Mouse (Mus musculus): ENCODE measurements at regions not wholly inside any gene's neighbourhood (a gene's known extent, or its start where the extent isn't known, plus 50 kb on each side); places are given as distances from the start of the nearest gene placed in this dataset.

DNA sequence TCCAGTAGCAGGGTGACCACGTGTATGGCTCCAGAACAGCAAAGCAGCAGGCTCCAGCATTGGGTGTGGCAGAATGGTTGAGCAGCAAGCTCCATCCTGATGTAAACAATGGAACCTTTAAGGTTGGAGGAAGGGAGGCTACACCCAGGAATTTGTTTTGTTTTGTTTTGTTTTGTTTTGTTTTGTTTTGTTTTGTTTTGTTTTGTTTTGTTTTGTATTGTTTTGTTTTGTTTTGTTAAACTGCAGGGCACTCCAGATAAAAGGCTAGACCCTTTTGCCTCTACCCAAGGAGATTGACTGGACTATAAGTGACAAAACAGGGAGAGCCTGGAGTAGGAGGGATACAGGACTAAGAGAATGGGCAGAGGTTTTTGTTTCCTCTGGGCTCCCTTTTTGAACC is 647.5 kb downstream of the Kcnj3 start:
- DNase-seq, result no peak

DNA sequence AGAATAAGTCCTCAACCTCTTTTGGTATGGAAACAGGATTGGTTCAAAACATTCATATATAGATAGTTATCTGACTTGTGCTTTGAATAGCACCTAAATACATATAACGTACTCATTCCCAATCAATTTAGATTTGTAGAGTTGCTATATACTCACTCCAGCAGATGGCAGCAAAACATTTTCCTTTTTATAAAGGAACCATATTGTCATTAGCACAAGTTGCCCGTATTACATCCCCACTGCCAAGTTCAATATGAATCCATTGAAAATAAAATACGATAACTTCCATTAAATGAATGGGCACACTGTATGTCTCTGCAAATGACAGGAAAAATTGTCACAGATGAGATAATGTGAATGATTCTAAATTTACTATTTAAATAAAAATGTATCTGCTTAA is 673.8 kb downstream of the Kcnj3 start:
- no peak for DNase-seq

DNA sequence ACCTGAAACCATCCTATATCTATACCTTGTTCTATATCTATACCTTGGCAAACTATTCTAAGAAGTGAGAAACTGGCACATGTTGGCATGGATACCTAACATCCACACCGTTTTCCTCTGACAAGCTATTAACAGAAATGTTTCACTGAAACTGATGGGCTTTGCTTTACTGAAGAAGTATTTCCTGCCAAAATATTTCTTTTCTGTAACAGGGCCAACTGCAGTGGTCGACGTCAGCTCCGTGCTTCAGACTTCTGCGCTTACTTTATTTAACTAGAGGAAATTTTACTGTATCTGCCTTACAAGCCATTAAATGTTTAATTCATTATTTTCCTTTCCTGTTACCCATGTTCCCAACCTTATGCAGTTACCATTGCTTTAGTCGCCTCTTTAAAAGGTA is 674.2 kb downstream of the Kcnj3 start:
- no peak for DNase-seq

DNA sequence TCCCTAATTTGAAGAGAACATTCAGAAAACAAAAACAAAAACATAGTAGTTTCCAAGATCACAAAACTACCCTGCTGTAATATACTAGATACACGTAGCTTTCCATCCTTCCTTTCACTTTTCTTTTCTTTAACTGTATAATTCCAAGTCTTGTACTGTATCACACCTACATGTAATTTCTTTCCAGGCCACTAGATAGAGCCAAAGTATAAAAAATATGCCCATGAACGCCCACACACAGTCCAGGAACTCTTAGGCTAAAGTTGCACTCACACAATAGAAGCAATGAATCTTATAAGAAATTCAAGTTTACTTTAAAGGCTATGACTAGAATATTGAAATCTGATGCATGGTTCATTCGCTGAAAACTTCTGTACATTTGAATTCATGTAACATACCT is 678.7 kb downstream of the Kcnj3 start:
- DNase-seq, result no peak

DNA sequence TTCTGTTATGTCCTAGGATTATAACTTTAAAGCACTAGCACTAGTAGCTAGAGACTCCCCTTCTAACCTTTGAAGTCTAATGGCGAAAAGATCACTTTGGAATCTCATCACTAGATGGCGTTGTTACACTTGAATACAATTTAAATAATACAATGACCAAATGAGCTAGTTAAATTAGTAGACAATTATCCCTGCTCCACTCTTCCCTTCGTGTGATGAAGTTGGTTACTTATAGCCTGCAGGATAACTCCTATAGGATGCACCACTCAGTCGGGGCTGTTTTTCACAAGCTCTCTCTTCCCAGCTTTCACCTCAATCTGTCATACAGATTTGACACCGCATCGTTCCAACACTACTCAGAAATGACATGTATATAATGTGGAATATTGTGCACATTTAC is 683.6 kb downstream of the Kcnj3 start:
- DNase-seq, result no peak

DNA sequence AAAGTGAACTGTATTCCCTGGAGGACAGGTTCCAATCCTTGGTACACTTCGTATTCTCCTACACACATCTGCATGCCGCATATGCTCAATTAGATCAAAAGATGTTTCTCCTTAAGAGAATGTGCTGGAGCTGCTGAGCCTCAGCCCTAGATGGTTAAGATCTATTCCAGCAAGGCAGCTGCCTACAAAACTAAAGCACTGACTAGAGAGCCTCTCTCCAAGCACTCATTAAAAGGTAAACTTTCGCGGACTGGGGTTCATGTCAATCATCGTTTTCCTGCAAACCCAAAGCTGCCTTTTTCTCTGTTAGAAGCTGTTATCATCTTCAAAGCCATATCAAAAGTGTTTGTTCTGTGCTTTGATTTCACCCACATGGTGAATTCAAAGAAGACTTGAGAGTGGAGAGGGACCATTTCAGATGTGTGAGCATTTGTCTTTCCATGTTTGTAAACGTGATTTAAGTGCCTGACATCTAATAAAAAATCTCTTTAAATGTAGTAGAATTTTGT is 711.4 kb downstream of the Kcnj3 start:
- no peak for DNase-seq

DNA sequence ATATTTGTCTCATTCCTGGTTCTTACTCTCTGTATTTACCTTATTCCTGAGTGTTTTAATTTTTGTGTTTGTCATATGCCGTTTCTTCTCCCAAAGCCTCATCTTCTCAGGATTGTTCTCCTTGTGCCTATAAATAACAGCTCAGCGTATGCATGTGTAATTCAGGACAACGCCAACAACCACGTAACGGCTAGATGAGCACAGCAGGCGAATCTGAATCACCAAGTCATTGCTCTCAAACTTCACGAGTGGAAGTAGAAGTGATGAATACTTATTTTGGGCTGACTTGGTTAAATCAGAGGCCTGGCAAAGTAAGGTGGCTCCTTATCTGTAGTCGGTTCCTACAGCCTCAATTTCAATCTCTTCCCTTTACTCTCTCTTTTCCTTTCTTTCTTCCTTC is 760.7 kb downstream of the Kcnj3 start:
- no peak for DNase-seq

DNA sequence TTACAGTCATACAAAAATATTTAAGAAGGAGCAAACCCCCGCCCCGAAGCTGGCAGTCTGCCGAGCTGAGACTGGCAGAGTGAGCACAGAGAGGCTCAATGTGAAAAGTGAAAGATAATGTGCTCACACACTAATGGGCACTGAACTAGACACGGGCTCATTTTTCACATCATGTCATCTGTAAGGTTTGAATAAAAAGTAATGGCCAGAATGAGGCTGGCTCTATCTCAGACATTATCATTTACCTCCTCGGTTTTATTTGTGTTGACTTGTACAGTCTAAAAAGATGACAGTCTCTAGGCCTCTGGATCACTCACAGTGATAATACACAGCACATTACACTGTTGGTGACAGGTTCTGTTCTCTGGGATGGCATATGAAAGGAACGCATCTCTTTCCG is 791.7 kb downstream of the Kcnj3 start:
- DNase-seq, result no peak

DNA sequence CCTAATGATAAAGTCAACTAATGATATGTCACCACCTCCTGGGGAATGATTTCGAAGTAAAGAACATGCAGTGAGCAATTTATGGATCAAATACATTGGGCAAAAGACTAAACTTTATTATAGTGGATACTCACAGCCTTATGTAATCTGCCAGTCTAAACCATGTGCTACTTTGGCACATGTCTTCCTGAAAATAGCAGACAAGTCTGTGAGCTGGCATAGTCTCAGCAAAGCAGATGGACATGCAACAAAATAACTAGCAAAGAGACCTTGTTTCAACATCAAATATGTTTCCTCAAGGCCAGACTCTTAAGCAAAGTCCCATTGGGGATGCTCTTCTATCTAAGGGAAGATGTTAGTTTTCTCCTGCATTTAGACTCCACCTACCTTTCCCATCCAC is 797.3 kb downstream of the Kcnj3 start:
- DNase-seq, result no peak

DNA sequence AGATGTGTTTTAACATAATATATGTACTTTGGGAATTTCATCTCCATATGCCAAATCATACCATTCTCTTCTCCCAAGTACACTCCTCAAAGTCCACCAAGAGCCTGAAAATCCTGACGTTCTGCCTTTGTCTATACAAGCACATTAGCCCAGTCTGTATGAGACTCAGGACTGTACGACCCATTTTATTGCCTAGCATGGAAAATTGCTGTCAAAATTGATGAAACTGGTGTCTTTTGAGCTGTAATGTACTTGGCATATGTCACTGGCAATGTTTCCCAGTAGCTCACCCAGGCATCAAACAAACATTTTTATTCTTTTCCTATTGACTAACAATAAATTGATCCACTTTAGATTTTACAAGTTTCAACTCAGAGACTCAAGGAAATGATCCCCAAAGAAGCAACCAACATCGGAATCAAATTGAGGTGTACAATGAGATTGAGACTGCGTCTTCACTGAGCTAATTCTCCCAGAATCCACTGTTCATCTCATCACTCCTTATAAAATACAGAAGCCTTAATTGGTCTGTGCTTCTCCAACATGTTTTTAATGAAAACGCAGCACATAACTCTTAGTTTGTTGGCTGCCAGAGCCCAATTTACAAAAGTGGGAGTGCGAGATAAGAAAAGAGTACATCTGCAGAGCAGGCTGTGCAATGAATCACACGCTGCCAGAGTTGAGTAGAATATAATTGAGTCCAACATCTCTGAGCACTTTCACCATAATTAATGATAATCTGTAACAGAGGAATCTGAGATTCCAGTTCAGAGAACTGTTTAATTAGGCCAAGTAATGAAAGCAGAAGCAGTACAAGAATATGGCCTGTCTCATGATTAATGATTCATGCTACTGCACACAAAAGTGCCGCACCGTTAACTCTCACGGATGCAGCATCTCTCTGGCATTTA is 821.5 kb downstream of the Kcnj3 start:
- no peak for DNase-seq

DNA sequence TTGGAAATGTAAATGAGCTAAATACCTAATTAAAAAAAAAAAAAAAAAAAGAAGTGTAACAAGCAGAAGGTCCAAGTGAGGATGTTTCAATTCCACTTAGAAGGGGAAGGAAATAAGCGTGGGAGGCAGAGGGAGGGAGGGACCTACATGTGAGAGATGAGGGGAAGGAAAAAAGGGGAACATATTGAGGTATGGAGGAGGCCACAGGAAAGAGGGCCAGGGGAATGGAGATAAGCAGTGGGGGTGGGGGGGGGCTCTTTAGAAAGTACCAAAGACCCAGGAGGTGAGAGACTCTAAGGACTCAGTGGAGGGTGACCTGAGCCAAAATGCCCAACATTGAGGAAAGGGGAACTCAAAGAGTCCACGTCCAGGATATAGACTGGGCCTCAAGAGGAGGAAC is 818.9 kb downstream of the Nr4a2 start:
- DNase-seq, result peak; percentile 30

DNA sequence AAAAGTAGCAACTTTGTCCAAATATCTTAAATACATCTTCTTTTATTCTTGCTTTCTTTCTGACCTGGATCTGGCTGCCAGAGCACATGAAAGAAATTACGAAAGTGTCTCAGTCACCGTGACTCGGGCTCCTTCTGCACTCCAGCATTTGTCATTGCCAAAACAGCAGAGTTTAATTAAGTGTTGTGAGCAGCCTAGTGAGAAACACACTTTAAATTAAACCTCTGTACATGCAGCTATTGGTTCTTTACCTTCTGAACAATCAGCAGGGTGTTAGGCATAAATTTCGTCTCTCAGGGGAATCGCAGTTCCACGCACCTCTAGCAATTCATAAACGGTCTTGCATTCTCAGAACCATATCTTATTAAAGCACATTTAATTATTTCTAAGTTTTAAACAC is 802.1 kb downstream of the Nr4a2 start:
- DNase-seq, result no peak

DNA sequence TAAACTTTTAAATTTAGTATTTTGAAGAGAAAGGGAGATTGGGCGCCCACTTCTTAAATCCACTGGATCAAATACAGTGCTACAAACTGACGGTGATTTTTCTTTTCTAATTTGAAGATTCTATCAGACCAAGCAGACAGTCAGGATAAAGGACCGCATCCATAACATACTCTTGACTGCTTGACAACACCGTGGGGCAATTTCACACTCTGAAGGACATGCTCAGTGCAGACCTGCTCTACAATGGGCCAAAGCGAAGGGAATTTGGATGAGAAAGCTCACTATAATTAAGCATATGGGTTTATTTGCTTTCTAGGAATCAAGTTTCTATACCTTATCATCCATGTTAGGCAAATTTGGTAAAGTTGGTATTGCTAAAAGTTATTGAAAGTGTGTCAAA is 801.3 kb downstream of the Nr4a2 start:
- DNase-seq, result no peak

DNA sequence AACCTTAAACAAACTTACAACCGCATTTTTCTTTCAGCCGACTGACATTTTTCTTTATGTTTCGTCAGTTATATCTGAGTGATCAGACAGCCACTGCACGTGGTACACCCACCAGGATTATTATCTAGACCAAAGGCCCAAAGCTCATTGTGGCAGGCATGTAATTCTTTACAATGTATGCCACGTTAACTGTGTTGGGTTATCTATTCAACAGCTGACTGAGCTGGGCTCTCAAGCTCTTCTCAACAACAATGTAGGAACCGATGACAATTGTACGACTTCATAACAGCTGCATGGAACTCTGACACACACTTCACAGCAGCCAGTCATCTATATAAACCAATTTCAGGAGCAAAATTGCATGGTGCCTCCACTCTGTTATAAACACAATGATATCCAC is 787.8 kb downstream of the Nr4a2 start:
- DNase-seq, result no peak

DNA sequence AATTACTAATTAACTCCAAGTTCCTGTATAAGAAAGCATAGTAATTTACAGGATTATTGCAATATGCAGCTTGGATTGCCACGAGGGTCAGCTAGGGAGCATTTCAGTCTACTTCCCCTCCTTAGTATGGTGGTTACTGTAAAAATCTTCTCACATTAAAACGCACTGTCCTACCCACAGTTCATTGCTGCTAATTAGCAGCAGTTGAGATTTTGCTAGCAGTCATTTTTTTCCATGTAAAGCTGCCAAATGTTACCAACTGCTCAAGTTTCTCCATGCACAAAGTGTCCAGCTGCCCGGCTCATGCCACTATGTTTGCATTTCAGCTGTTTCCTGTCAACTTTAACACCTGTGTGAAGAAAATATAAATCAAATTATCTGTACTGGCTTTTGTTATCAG is 759.7 kb downstream of the Nr4a2 start:
- DNase-seq, result no peak
